Mouse (Mus musculus) left cerebral cortex, adult 18-20 months (tissue): ENCODE measurements at regions not wholly inside any gene's neighbourhood (a gene's known extent, or its start where the extent isn't known, plus 50 kb on each side); places are given as distances from the start of the nearest gene placed in this dataset.

Source experiments
- DNase-seq, 2 experiments: peaks; one replicate each; pipeline ENCODE4 v3.0.0; 2021 to 2022; ENCODE audit warnings: low spot score in 2 of 2, mixed read lengths in 1 of 2

GRCm38 (mm10) chr8:15734461-15734860 is 688.6 kb upstream of the BB014433 start:
- peak in 1 of 2 experiments; percentile 8 for DNase-seq

- DNase-seq: no peak
These were observed 685.4 kb upstream of the BB014433 start for GRCm38 (mm10) chr8:15731324-15731723.

GRCm38 (mm10) chr8:15729075-15729474 is 683.2 kb upstream of the BB014433 start:
- peak; percentile 65 to 71 for DNase-seq

GRCm38 (mm10) chr8:15726310-15726709 is 680.4 kb upstream of the BB014433 start:
- DNase-seq: no peak
